Mouse (Mus musculus): Measurements from ENCODE around the gene Ano1.

The Ano1 gene

GRCm38 (mm10) chr7:144582284-144582980 is 169.3 kb downstream of the Ano1 start, which contains the start of gene Fadd:
Gene Fadd, minus strand, starts transcription at chr7:144582463.
- peak; percentile 88 for DNase-seq (ENCODE audit: low read depth)

GRCm38 (mm10) chr7:144581559-144582283 is 170.1 kb downstream of the Ano1 start:
- peak; percentile 76 for DNase-seq (ENCODE audit: low read depth)

GRCm38 (mm10) chr7:144577876-144578275 is 173.9 kb downstream of the Ano1 start:
- no peak for DNase-seq (ENCODE audit: low read depth)

GRCm38 (mm10) chr7:144572234-144572633 is 179.5 kb downstream of the Ano1 start:
- no peak for DNase-seq (ENCODE audit: low read depth)

GRCm38 (mm10) chr7:144571598-144571997 is 180.2 kb downstream of the Ano1 start:
- DNase-seq (ENCODE audit: low read depth), result no peak

GRCm38 (mm10) chr7:144569428-144569827 is 182.3 kb downstream of the Ano1 start:
- DNase-seq (ENCODE audit: low read depth), result no peak

GRCm38 (mm10) chr7:144568091-144568490 is 183.7 kb downstream of the Ano1 start:
- no peak for DNase-seq (ENCODE audit: low read depth)

- no peak for DNase-seq (ENCODE audit: low read depth)
Observed at GRCm38 (mm10) chr7:144566921-144567682, 184.7 kb downstream of the Ano1 start.

- DNase-seq (ENCODE audit: low read depth), result no peak
Observed at GRCm38 (mm10) chr7:144563456-144564155, 188.2 kb downstream of the Ano1 start.

GRCm38 (mm10) chr7:144562016-144562415 is 189.8 kb downstream of the Ano1 start:
- no peak for DNase-seq (ENCODE audit: low read depth)

GRCm38 (mm10) chr7:144560594-144560993 is 191.2 kb downstream of the Ano1 start:
- DNase-seq (ENCODE audit: low read depth), result no peak

GRCm38 (mm10) chr7:144558552-144558951 is 193.2 kb downstream of the Ano1 start:
- no peak for DNase-seq (ENCODE audit: low read depth)

GRCm38 (mm10) chr7:144554123-144554472 is 197.7 kb downstream of the Ano1 start:
- no peak for DNase-seq (ENCODE audit: low read depth)

GRCm38 (mm10) chr7:144553237-144554122 is 198.3 kb downstream of the Ano1 start, which contains the start of gene Ppfia1:
Gene Ppfia1, minus strand, starts transcription at chr7:144553729.
- DNase-seq (ENCODE audit: low read depth), result peak; percentile 87

- no peak for DNase-seq (ENCODE audit: low read depth)
Observed at GRCm38 (mm10) chr7:144552274-144552673, 199.5 kb downstream of the Ano1 start.

GRCm38 (mm10) chr7:144550811-144551210 is 201.0 kb downstream of the Ano1 start:
- DNase-seq (ENCODE audit: low read depth), result no peak

- DNase-seq (ENCODE audit: low read depth), result no peak
Observed at GRCm38 (mm10) chr7:144549904-144550566, 201.7 kb downstream of the Ano1 start.

- no peak for DNase-seq (ENCODE audit: low read depth)
Observed at GRCm38 (mm10) chr7:144545231-144545630, 206.5 kb downstream of the Ano1 start.

- DNase-seq (ENCODE audit: low read depth), result no peak
Observed at GRCm38 (mm10) chr7:144541351-144541750, 210.4 kb downstream of the Ano1 start.

GRCm38 (mm10) chr7:144539146-144539545 is 212.6 kb downstream of the Ano1 start:
- no peak for DNase-seq (ENCODE audit: low read depth)
